Mouse (Mus musculus) myocyte (in vitro differentiated cells): ENCODE results near the gene Ptprs. TPM values are rescaled to one million over a fixed set of nuclear protein-coding genes. Genes with fewer than 3 reads are reported as not detected.

ENCODE experiments used
- H3K27me3 ChIP-seq: one replicate; pipeline ENCODE4 v1.6.1; 2011; ENCODE audit not compliant: control insufficient read depth, insufficient read depth, insufficient read length
- H3K36me3 ChIP-seq: one replicate; pipeline ENCODE4 v1.6.1; 2011; ENCODE audit not compliant: control insufficient read depth, insufficient read depth
- H3K4me2 ChIP-seq: one replicate; pipeline ENCODE4 v1.6.1; 2011; ENCODE audit warnings: low read depth, control low read depth
- H3K4me3 ChIP-seq: one replicate; pipeline ENCODE4 v1.5.1; 2011; ENCODE audit warnings: mild to moderate bottlenecking, control low read depth, moderate library complexity
- H3K79me2 ChIP-seq: one replicate; pipeline ENCODE4 v1.6.1; 2011; ENCODE audit not compliant: control insufficient read depth, insufficient read depth
- H3ac ChIP-seq: one replicate; pipeline ENCODE4 v1.6.1; 2011; ENCODE audit not compliant: control insufficient read depth, insufficient read length
- CEBPB ChIP-seq: IDR thresholded peaks from 2 replicates; pipeline ENCODE4 v1.6.1; 2011; ENCODE audit warnings: mild to moderate bottlenecking, moderate library complexity; ENCODE audit not compliant: poor library complexity, insufficient read depth, severe bottlenecking
- E2F4 ChIP-seq: IDR thresholded peaks from one replicate; pipeline ENCODE4 v1.6.1; 2011; ENCODE audit warnings: mild to moderate bottlenecking, control low read depth, moderate library complexity; ENCODE audit not compliant: insufficient read depth
- MAX ChIP-seq: IDR thresholded peaks from one replicate; pipeline ENCODE4 v1.6.1; 2011; ENCODE audit warnings: low read depth, mild to moderate bottlenecking, control low read depth
- MYOD1 ChIP-seq, 3 experiments: IDR thresholded peaks; one replicate each; pipeline ENCODE4 v1.6.1; 2011; ENCODE audit warnings: control low read depth in 2 of 3, low read depth in 2 of 3, mild to moderate bottlenecking in 2 of 3, moderate library complexity in 1 of 3; ENCODE audit not compliant: insufficient read length in 2 of 3, control insufficient read depth in 1 of 3
- MYOG ChIP-seq, 3 experiments: IDR thresholded peaks; one replicate each; pipeline ENCODE4 v1.6.1; 2011; ENCODE audit warnings: control low read depth in 2 of 3, low read depth in 2 of 3, mild to moderate bottlenecking in 2 of 3; ENCODE audit not compliant: insufficient read length in 2 of 3, control insufficient read depth in 1 of 3, insufficient read depth in 1 of 3
- POLR2A ChIP-seq: IDR thresholded peaks from one replicate; pipeline ENCODE4 v1.6.1; 2011; ENCODE audit warnings: low read depth, mild to moderate bottlenecking, control low read depth, moderate library complexity; ENCODE audit not compliant: insufficient read length
- POLR2AphosphoS2 ChIP-seq: IDR thresholded peaks from one replicate; pipeline ENCODE4 v1.6.1; 2011; ENCODE audit warnings: low read depth, control low read depth; ENCODE audit not compliant: insufficient read length
- REST ChIP-seq: IDR thresholded peaks from one replicate; pipeline ENCODE4 v1.6.1; 2011; ENCODE audit warnings: mild to moderate bottlenecking, control low read depth, moderate library complexity; ENCODE audit not compliant: insufficient read depth, insufficient read length
- SRF ChIP-seq: IDR thresholded peaks from one replicate; pipeline ENCODE4 v1.6.1; 2011; ENCODE audit warnings: low read depth; ENCODE audit not compliant: control insufficient read depth, insufficient read length
- TCF12 ChIP-seq: IDR thresholded peaks from one replicate; pipeline ENCODE4 v1.6.1; 2011; ENCODE audit warnings: mild to moderate bottlenecking, control low read depth; ENCODE audit not compliant: poor library complexity, insufficient read depth, severe bottlenecking
- TCF3 ChIP-seq: IDR thresholded peaks from one replicate; pipeline ENCODE4 v1.6.1; 2011; ENCODE audit warnings: low read depth, control low read depth; ENCODE audit not compliant: insufficient read length
- USF1 ChIP-seq: IDR thresholded peaks from one replicate; pipeline ENCODE4 v1.6.1; 2011; ENCODE audit warnings: low read depth, mild to moderate bottlenecking, control low read depth, moderate library complexity
- polyA plus RNA-seq: library from polyadenylated mRNA; unstranded; fragments of >200 nt; fragmentation: generic; extraction: Trizol; gene quantifications from one replicate; pipeline ENCODE4 v1.2.1, GENCODE M21; 2012; ENCODE audit warnings: missing spikeins

Ptprs gene
- polyA plus RNA-seq, 1 experiment = 116 TPM

DNA sequence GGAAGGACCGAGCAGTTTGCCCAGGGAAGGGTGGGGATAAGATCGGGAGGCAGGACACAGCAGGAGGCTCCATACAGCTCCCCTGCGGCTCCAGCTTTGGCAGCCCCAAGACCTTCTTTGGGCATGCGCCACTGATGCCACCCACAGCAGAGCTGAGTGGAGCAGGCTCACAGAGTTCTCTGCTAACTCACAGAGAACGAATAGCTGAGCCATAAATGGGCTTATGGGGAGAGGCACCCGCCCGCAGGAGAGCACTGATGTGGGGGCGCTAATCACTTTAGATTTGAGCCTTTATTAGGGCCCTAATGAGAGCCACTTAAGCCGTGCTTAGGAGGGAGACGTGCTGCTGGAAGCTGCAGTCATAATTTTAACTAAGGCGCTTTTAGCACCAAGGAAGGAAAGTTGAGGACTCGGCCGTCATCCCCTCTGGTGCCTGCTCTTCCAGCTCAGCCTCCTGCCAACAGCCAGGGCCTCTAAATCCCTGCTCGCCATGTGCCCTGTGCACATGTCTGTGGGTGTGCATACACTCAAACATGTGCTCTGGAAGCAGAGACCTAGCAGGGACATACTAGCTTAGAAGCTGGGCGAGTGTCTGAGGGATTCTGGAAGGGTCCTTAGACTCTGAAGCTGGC lies 105.1 kb downstream of the Ptprs start:
- no peaks in the 10 kb centered on the region for H3K36me3 ChIP-seq
- no peaks in the 10 kb centered on the region for H3K27me3 ChIP-seq
- no peak overlapping the region for H3ac ChIP-seq
- no peak for TF ChIP-seq CEBPB
- TF ChIP-seq POLR2A = no peak
- TF ChIP-seq TCF12 = no peak
- TF ChIP-seq SRF = no peak
- TF ChIP-seq POLR2AphosphoS2 = no peak
- no peak for TF ChIP-seq E2F4
- TF ChIP-seq MYOD1 (IDR thresholded peaks at IDR 0.05; ENCODE audit: control insufficient read depth in 1 of 3, insufficient read length in 2 of 3, low read depth in 2 of 3) = no peak
- TF ChIP-seq TCF3 = no peak
- no peak for TF ChIP-seq MAX
- TF ChIP-seq USF1 = no peak
- TF ChIP-seq REST = no peak
- no peak for TF ChIP-seq MYOG (IDR thresholded peaks at IDR 0.05; ENCODE audit: control insufficient read depth in 1 of 3, insufficient read depth in 1 of 3, insufficient read length in 2 of 3, low read depth in 2 of 3)
- H3K4me2 ChIP-seq = no peak overlapping the region
- no peaks in the 10 kb centered on the region for H3K79me2 ChIP-seq
- no peak overlapping the region for H3K4me3 ChIP-seq

DNA sequence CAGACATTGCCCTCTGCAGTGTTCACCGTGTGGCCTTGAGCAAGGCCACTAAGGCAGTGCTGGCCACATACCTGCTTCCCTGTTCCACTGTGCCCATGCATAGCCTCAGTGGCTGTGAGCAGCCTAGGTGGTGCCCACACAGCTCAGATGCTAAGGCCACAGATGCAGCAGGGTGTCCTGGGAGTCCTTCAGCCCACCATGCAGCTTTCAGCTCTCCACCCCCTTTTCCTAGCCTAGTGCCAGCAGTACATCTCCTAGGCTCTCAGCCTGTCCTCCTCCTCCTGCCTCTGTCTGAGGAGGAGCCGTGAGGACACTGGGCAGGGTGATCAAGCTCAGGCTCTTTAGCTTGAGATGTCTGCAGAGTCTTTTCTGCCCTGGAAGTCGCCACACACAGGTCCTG lies 106.2 kb downstream of the Ptprs start:
- TF ChIP-seq POLR2AphosphoS2 = no peak
- no peak for TF ChIP-seq REST
- no peak for TF ChIP-seq MAX
- no peak for TF ChIP-seq MYOG (IDR thresholded peaks at IDR 0.05; ENCODE audit: control insufficient read depth in 1 of 3, insufficient read depth in 1 of 3, insufficient read length in 2 of 3, low read depth in 2 of 3)
- TF ChIP-seq POLR2A = no peak
- TF ChIP-seq CEBPB = no peak
- TF ChIP-seq SRF = no peak
- no peak for TF ChIP-seq USF1
- TF ChIP-seq E2F4 = no peak
- TF ChIP-seq TCF12 = no peak
- no peak for TF ChIP-seq TCF3
- TF ChIP-seq MYOD1 (IDR thresholded peaks at IDR 0.05; ENCODE audit: control insufficient read depth in 1 of 3, insufficient read length in 2 of 3, low read depth in 2 of 3) = no peak
- H3K36me3 ChIP-seq = no peaks in the 10 kb centered on the region
- no peak overlapping the region for H3K4me3 ChIP-seq
- H3K4me2 ChIP-seq = no peak overlapping the region
- H3ac ChIP-seq = no peak overlapping the region
- no peaks in the 10 kb centered on the region for H3K27me3 ChIP-seq
- H3K79me2 ChIP-seq = no peaks in the 10 kb centered on the region

DNA sequence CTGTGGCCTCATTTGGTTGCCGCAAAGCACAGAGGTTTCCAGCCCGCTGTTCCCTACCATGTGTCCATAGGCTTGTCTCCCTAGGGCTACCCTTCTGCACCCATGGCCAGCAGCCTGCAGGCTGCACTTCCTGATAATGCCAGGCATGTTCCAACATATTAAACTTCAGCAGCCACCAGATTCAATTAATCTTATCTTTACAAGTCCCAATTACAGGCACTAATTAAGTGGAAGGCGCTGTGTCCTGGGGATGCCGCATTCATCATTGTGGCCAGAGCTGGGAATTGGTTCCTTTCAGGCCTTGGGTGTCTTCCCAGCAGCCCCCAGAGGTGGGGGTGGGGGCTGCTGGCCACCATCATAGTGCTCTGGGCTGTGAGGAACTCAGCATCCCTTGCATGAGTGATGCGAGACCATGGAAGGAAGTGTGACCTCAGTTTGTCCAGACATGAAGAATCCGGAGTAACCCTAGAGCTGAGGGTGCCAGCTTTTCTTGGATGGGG lies 107.9 kb downstream of the Ptprs start:
- TF ChIP-seq MYOD1 (IDR thresholded peaks at IDR 0.05; ENCODE audit: control insufficient read depth in 1 of 3, insufficient read length in 2 of 3, low read depth in 2 of 3) (no peak), E2F4 (no peak), MAX (no peak), USF1 (no peak), SRF (no peak), POLR2A (no peak), TCF12 (no peak)
- Histone ChIP-seq H3K36me3 (no peaks in the 10 kb centered on the region), H3K27me3 (no peaks in the 10 kb centered on the region), H3K4me2 (no peak overlapping the region), H3K79me2 (no peaks in the 10 kb centered on the region), H3K4me3 (no peak overlapping the region), H3ac (no peak overlapping the region)

DNA sequence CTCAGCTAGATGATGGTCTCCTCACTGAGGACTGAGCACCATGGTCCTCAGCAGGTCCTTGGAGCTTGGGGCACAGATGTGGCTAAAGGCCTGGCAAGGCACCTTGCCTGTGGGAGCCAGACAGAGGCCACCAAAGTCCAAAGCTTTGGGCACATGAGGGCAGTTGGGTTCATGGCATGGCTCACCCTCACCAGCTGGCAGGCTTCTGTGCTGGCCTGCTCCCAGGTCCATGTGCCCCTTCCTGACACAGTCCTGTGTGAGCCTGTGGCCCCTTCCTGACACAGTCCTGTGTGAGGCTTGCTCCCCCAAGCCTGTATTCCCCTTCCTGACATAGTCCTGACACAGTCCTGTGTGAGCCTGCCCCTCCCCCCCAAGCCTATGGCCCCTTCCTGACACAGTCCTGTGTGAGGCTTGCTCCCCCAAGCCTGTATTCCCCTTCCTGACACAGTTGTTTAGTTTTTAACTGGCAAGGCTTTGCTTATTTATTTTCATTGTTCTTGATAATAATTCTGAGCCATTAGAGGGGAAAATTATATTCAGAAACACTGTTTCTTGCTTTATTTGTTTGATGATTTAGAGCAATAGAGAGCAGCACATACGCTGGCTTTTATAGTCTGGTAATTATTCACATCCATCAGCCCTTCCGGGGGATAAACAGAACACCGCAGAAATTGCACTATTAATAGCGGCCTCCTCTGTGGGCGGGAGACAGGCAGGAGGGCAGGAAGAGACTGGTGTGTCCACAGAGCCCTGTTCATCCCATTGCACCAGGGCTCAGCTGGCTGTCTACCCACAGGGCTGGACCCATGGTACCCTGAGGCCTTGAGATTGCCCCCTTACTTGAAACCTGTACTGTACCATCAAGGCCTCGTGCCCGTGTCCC lies 110.3 kb downstream of the Ptprs start:
- no peaks in the 10 kb centered on the region for H3K27me3 ChIP-seq
- no peak overlapping the region for H3ac ChIP-seq
- H3K79me2 ChIP-seq = no peaks in the 10 kb centered on the region
- H3K4me3 ChIP-seq = no peak overlapping the region
- peak overlapping the region; percentile 37 for H3K4me2 ChIP-seq
- TF ChIP-seq MYOG (IDR thresholded peaks at IDR 0.05; ENCODE audit: control insufficient read depth in 1 of 3, insufficient read depth in 1 of 3, insufficient read length in 2 of 3, low read depth in 2 of 3) = peak in 1 of 3 experiments; percentile 56
- TF ChIP-seq USF1 = no peak
- peak in 1 of 3 experiments; percentile 51 for TF ChIP-seq MYOD1 (IDR thresholded peaks at IDR 0.05; ENCODE audit: control insufficient read depth in 1 of 3, insufficient read length in 2 of 3, low read depth in 2 of 3)
- H3K36me3 ChIP-seq = peaks cover 5% of the 10 kb centered on the region

Other genes with a start within 250 kb of the Ptprs start
- gene Fem1a, start 219.7 kb downstream of the Ptprs start, polyA plus RNA-seq = 43.6 TPM
- gene Ticam1, start 199.7 kb downstream of the Ptprs start, polyA plus RNA-seq = 9.1 TPM
- 44.8 TPM for gene Plin3, start 183.6 kb downstream of the Ptprs start, polyA plus RNA-seq
- gene Arrdc5, start 176.2 kb downstream of the Ptprs start, polyA plus RNA-seq = not detected
- gene Uhrf1, start 173.2 kb downstream of the Ptprs start, polyA plus RNA-seq = 18.4 TPM
- gene Kdm4b, start 150.4 kb downstream of the Ptprs start, polyA plus RNA-seq = 31.3 TPM
- not detected for gene Znrf4, start 35.9 kb upstream of the Ptprs start, polyA plus RNA-seq
- gene Gm20219, start 77.9 kb upstream of the Ptprs start, polyA plus RNA-seq = 0.28 TPM
- 35.3 TPM for gene Safb2, start 108.1 kb upstream of the Ptprs start, polyA plus RNA-seq
- 58.9 TPM for gene Safb, start 108.3 kb upstream of the Ptprs start, polyA plus RNA-seq
- gene 2410015M20Rik, start 133.3 kb upstream of the Ptprs start, polyA plus RNA-seq = 587 TPM
- 3,746 TPM for gene Rpl36, start 136.9 kb upstream of the Ptprs start, polyA plus RNA-seq
- gene Lonp1, start 150.4 kb upstream of the Ptprs start, polyA plus RNA-seq = 278 TPM
- 0.16 TPM for gene Catsperd, start 151.7 kb upstream of the Ptprs start, polyA plus RNA-seq
- gene Ranbp3, start 196.8 kb upstream of the Ptprs start, polyA plus RNA-seq = 70.0 TPM
- gene Ndufa11, start 241.3 kb upstream of the Ptprs start, polyA plus RNA-seq = 469 TPM
- gene Vmac, start 241.5 kb upstream of the Ptprs start, polyA plus RNA-seq = 6.5 TPM